Mouse (Mus musculus) frontal cortex, adult (tissue): ENCODE data around the gene Lama5.

Experiments used
- ATAC-seq: cut with Nextera tagmentation; 2 replicates; pipeline ENCODE4 v1.9.2; 2017; ENCODE audit warnings: mild to moderate bottlenecking, moderate library complexity, mixed read lengths; ENCODE audit not compliant: low TSS enrichment

The Lama5 gene

GRCm38 (mm10) chr2:180254436-180255209, 29.0 kb upstream of the Lama5 start:
- ATAC-seq = no peak

DNA sequence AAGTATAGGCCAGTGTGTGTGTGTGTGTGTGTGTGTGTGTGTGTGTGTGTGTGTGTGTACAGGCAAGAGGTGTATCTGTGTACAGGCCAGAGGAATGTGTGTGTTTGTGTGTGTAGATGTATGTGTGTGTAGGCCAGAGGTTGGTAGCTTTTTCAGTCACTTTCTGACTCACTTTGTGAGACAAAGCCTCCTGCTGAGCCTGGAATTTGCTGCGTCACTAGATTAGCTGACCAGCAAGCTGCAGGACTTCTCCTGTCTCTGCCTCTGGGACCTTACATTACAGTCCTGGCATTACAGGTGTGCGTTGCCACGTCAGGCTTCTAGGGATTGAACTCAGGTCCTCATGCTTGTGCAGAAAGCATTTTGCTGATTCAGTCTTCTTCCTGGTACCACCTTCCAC, 26.2 kb upstream of the Lama5 start:
- no peak for ATAC-seq

GRCm38 (mm10) chr2:180250930-180251611, 25.4 kb upstream of the Lama5 start:
- peak; percentile 95 for ATAC-seq

DNA sequence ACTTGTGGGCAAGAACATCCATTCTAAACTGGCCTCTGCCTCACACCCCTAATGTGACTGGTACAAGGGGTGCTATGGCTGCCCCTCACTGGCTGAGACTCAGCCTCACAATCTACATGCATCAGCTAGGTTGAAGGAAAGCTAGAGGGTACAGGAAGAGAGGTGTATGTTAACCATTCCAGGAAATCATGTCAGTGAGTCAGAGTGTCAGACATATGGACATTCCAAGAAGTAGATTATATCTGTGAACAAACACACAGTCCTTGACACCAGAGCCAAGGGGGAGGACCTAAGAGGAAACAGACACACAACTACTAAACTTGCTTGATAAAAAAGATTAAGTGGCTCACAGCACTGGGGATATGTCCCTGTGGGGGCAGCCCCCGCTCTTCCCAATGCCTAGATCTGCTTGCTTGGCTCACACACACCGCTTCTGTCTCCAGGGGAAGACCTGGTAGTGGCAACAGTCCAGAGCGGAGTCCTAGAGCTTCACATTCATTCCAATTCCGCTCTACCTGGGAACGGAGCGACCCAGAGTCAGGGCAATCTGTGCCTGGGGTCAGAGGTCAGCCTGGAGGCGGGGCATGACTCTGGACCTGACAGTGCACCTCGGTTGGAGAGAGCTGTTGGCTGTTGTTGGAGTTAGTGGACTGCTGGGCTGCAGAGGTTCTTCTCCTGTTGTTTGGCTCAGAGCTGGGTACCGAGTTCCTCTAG, 23.4 kb upstream of the Lama5 start:
- ATAC-seq = no peak

GRCm38 (mm10) chr2:180247916-180248315, 22.3 kb upstream of the Lama5 start:
- ATAC-seq = no peak

DNA sequence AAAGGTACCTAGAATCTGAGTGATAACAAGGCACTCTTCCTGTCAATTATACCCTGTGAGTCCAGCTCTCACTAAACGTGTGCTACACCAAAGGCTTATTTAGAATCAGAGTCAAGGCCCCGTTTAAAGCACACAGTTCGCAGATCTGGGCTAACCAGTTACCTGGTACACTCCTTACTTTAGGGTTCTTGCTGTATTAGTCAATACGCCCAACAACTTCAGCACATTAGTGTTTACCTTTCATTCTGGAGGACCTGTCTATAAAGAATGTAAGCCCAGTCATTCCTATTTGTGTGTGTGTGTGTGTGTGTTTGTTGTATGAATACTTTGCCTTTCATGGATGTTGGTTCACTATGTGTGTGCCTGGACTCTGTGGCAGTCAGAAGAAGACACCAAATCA, 17.4 kb upstream of the Lama5 start:
- ATAC-seq = no peak

- no peak for ATAC-seq
These were observed 12.9 kb upstream of the Lama5 start for GRCm38 (mm10) chr2:180238591-180238990.

DNA sequence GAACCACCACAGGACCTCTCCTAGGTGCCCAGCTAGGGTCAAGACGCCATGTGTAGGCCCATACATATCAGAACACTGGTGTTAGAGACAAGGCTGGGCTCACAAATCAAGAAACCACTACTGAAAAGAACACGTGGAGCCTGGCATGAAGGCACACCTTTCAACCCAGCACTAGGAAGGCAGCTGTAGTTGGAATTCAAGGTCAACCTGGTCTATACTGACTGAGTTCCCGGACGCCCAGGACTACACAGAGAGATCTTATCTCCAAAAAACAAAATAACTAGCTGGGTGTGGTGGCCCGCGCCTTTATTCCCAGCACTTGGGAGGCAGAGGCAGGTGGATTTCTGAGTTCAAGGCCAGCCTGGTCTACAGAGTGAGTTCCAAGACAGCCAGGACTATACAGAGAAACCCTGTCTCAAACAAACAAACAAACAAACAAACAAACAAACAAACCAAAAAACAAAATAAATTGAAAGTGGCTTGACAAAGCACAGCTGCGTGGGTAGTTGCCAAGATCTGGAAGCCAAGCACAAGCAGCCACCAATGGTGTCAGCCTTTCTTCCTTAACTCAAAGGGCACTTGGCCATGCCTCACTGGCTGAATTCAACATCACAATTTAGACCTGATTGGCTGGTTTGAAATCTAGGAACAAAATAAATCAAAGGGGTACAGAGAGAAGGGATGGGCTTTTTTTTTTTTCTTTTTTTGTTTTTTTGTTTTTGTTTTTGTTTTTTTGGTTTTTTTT, 12.1 kb upstream of the Lama5 start:
- ATAC-seq = no peak

GRCm38 (mm10) chr2:180236930-180237329, 11.3 kb upstream of the Lama5 start:
- ATAC-seq = no peak

DNA sequence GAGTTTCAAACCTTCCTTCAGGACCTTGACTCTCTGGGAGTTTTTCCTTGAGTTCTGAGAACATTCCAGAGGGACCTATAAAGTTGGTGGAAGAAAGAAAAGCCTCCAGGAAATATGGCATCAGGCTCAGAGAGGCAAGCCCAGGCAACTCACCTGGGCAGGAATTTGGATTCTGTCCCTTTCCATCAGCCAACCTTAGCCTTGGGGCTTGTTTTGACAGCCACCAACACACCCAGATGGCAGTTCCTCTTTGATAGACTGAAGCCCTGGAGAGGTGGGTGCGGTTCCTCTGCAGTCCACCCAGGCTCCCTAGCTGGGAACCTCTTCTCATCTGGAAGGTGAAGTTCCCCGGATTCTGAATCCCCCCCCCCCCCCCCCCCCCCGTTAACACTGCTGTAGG, 10.8 kb upstream of the Lama5 start:
- no peak for ATAC-seq

DNA sequence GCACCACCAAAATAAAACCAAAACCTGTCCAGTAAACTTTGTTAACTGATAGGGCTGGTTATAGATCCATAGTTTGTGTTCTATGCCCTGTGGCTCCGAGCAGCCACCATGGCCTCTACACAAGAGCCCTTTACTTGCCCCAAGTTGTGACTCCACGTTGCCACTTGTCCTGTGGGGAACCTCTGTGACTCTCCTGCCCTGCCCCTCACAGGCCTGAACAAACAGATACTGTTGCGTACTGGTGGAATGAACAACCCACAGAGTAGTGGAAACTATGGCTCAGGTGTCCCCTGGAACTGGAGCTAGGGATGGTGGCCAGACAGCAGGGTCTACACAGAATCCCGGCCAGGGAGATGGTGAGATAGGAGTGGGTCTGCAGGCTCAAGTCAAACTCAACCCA, 10.1 kb upstream of the Lama5 start:
- ATAC-seq = no peak

DNA sequence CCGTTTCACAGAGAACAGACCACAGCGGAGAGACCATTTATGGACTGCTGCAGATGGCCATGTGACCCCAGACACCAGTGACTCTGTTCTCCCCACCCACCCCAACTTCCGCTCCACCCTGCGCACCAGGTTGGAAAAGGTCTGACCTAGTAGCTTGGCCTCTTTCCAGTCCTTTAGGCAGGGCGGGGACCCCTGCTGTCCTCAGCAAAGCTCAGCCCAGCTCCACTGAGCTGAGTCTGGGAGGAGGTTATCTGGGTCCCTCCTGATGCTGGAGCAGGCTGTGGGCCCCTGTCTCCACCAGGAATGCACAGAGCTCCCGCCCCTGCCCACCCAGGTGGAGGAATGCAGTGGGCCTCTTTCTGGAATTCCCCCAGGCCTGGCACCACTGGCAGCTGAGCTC, 9.3 kb upstream of the Lama5 start:
- ATAC-seq = no peak

DNA sequence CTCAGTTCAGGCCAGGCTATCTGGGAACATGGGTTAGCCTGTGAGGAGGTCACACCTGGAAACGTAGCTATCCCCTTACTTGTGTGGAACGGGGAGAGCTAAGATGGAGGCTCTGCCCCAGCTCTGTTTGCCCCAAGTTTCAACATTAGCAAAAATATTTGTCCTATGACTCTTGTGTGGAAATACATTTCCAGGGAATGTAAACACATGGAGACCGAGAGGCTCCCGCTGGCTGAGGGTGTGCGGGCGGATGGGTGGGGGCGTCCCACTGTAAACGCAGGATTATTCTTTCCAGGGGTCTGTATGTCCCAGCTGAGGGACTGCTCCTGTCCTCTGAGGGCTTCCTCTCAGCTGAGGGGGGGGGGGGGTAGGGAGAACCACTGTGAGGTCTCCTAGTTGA, 8.7 kb upstream of the Lama5 start:
- ATAC-seq = no peak

GRCm38 (mm10) chr2:180233101-180233904, 7.6 kb upstream of the Lama5 start:
- no peak for ATAC-seq

- ATAC-seq = no peak
These were observed 4.8 kb upstream of the Lama5 start for GRCm38 (mm10) chr2:180230482-180230881.

DNA sequence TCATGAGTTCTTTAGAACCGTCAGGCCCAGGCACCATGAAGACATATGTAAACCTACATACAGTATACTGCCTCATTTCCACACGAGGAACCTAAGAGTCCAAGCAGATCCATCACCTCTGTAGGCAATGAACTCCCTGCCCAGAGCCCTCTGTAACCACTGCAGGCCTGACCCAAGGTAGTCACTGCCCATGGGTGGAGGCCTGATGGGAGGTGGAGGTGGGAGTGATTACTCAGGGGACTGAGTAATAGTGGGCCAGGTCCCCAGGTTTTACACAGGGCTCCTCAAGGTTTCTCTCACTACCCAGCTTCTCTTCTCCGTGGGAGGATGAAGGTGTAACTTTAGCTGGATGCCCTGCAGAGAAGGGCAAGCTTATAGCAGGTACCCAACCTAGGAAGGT, 3.5 kb upstream of the Lama5 start:
- no peak for ATAC-seq

DNA sequence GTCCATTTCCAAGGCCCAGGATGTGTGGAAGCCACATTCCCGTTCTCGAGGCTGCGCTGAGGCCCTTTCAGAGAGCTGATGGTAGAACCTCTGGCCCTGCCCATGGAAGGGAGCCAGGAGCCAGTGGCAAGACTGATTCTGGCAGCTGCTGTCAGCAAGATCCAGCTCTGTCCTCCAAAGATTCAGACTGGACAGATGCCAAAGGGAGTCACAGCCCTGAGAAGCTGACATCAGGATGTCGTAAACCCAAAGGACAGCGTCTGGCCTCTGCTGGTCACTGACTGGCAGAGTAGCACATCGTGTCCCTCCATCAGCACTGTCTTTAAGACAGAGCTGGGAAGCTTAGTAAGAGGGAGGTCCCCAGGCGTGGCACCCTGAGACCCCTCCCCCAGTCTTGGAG, 2.9 kb upstream of the Lama5 start:
- no peak for ATAC-seq

GRCm38 (mm10) chr2:180228060-180228458, 2.4 kb upstream of the Lama5 start:
- no peak for ATAC-seq

DNA sequence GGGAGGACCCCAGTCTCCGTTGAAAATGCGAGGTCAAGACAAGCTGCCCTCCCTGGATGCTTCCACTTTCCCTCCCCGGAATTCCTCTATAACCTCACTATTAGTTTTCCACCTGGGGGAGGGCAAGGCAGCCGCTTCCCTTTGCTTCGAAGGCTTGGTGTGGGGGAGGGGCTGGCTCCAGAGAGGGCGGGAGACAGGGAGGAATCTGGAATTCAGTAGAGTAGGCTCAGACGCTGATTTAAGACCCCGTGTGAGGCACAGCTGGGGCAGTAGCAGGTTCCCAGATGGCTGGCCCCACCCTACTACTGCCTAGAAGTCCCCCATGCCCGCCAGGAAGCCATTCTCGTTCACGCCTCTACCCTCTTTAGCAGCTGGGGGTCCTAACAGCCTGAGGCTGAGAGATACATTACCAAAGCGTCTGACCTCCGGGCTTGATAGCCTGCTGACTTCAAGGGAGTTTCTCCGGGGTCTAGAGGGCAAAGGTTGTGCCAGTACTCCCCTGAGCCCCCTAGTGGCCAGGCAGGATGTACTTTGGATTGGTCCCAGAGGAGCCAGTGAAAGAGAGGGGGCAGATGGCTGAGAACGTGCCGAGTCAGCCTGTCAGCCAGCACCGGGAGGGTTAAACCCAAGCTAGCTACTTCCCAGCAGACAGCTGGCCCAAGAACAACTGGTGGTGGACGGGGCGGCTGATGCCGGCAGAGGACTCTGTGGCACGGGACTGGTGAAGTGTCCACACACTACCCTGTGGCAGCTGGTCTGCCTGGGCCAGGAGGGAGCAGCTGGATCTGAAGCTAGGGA, 1.8 kb upstream of the Lama5 start:
- ATAC-seq = no peak

- peak; percentile 50 for ATAC-seq
These were observed 456 bp downstream of the Lama5 start for GRCm38 (mm10) chr2:180225044-180225761.
